Mouse (Mus musculus) embryonic facial prominence, embryonic 15.5 days (tissue): Measurements from ENCODE around the gene Mgat2. TPM values are rescaled to one million over a fixed set of nuclear protein-coding genes. Genes with fewer than 3 reads are reported as not detected.

Experiments
- ATAC-seq: fragments of 200-750 bp; cut with Nextera tagmentation; 2 replicates; pipeline ENCODE4 v1.8.0; 2017; ENCODE audit warnings: low read depth, moderate TSS enrichment; ENCODE audit not compliant: insufficient number of reproducible peaks, low FRiP score, low TSS enrichment
- H3K27ac ChIP-seq: fragments of 300-500 bp; sonication (generic); replicated peaks from 2 replicates; pipeline ENCODE4 v1.5.1; 2015; ENCODE audit warnings: mild to moderate bottlenecking, inconsistent platforms
- H3K27me3 ChIP-seq: fragments of 300-500 bp; sonication (generic); 2 replicates; pipeline ENCODE4 v1.6.1; 2015; ENCODE audit warnings: inconsistent platforms
- H3K36me3 ChIP-seq: fragments of 300-500 bp; sonication (generic); 2 replicates; pipeline ENCODE4 v1.6.1; 2015; ENCODE audit warnings: mild to moderate bottlenecking, inconsistent platforms
- H3K4me1 ChIP-seq: fragments of 300-500 bp; sonication (generic); 2 replicates; pipeline ENCODE4 v1.6.1; 2015; ENCODE audit warnings: inconsistent platforms
- H3K4me2 ChIP-seq: fragments of 300-500 bp; sonication (generic); replicated peaks from 2 replicates; pipeline ENCODE4 v1.6.1; 2015; ENCODE audit warnings: mild to moderate bottlenecking, inconsistent platforms
- H3K4me3 ChIP-seq: fragments of 300-500 bp; sonication (generic); replicated peaks from 2 replicates; pipeline ENCODE4 v1.5.1; 2015; ENCODE audit warnings: mild to moderate bottlenecking, inconsistent platforms
- H3K9ac ChIP-seq: fragments of 300-500 bp; sonication (generic); 2 replicates; pipeline ENCODE4 v1.6.1; 2015; ENCODE audit warnings: inconsistent platforms
- H3K9me3 ChIP-seq: fragments of 300-500 bp; sonication (generic); replicated peaks from 2 replicates; pipeline ENCODE4 v1.6.1; 2016; ENCODE audit warnings: inconsistent platforms
- WGBS: fragments of 180-500 bp; shearing (Covaris S2); methylation state at CpG from one replicate; pipeline ENCODE4 v1.1.7; 2015; 5-methylcytosine and 5-hydroxymethylcytosine counted together
- microRNA-seq: library from miRNA; unstranded; fragments of <30 nt; microRNA quantifications from one replicate; pipeline ENCODE4, GENCODE M21; 2016; ENCODE audit warnings: borderline number of aligned reads
- polyA plus RNA-seq: library from polyadenylated mRNA; unstranded; fragments of >200 nt; fragmentation: Nextera tagmentation; extraction: Ambion mirVana; gene quantifications from 2 replicates; pipeline ENCODE4 v1.2.1, GENCODE M21; 2015

Mgat2 gene
- polyA plus RNA-seq, 1 experiment from 2014 or later = 57.5 TPM

- Histone ChIP-seq H3K27ac (peak overlapping the region; percentile 49; the same call in 1 of the 2 replicates), H3K36me3 (peaks cover 45% of the 10 kb centered on the region), H3K4me3 (no peak overlapping the region), H3K27me3 (no peaks in the 10 kb centered on the region), H3K9ac (no peak overlapping the region), H3K9me3 (no peaks in the 10 kb centered on the region), H3K4me2 (no peak overlapping the region), H3K4me1 (no peaks in the 10 kb centered on the region)
- 84% methylated on average over 3 of the region's 3 CpGs for WGBS
- no peak for ATAC-seq
Observed at GRCm38 (mm10) chr12:69215000-69215785, 31.2 kb downstream of the Mgat2 start.

DNA sequence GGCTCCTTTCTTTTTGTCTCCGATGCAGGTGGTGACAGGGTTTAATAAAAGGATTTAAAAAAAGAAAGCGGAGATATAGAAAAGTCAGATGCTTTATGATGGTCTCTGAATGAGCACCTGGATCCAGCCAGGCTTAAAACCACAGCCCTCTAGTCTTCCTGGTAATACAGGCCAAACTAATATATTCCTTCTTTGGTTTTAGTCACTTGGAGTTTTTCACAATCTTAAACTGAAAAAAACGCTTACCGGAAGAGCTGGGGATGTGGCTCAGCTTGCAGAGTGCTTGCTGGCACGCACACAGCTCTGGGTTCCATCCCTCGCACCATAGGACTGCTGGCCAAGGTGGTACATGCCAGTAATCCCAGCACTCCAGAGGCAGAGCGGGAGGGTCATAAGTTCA, 32.6 kb downstream of the Mgat2 start:
- no peak overlapping the region for H3K27ac ChIP-seq
- no peaks in the 10 kb centered on the region for H3K9me3 ChIP-seq
- WGBS = 95% methylated on average over 7 of the region's 7 CpGs
- no peaks in the 10 kb centered on the region for H3K4me1 ChIP-seq
- H3K9ac ChIP-seq = no peak overlapping the region
- no peaks in the 10 kb centered on the region for H3K27me3 ChIP-seq
- no peak overlapping the region for H3K4me3 ChIP-seq
- ATAC-seq = no peak
- no peak overlapping the region for H3K4me2 ChIP-seq
- H3K36me3 ChIP-seq = peaks cover 56% of the 10 kb centered on the region

DNA sequence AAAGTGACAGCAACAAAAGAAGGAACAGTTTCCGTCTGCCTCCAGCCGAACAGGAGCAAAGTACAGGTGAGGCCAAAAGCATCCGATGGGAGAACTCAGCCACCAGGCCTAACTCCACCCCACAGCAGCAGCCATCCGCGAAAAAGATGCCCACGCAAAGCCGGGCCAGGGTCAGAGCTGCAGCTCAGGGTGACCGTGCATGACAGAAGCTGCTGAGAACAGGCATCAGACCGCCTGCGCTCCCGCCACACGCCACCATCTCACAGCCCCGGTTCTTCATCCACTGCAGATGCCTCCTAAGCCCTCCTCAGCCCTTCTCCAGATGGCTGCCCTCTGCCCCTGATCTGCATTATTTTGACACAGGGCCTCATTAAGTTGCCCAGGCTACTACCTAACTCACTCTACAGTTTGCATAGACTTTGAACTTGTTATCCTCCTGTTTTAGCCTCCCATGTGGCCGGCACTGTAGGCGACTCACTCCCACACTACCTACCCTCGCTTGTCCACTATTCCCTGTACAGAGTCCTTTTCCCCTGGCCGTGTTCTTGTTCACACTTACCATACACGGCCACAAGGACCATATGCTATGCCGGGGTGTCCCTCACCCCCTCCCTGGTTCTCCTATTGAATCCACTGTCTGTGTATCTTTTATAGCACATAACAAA, 36.8 kb downstream of the Mgat2 start:
- Histone ChIP-seq H3K27me3 (no peaks in the 10 kb centered on the region), H3K9ac (no peak overlapping the region), H3K4me2 (no peak overlapping the region), H3K9me3 (no peaks in the 10 kb centered on the region), H3K36me3 (peaks cover 45% of the 10 kb centered on the region), H3K4me1 (no peaks in the 10 kb centered on the region), H3K4me3 (no peak overlapping the region), H3K27ac (no peak overlapping the region)
- WGBS = 87% methylated on average over 19 of the region's 19 CpGs
- ATAC-seq = no peak

- peak within 1 kb of the TSS; percentile 77 for H3K4me3 ChIP-seq
- WGBS = under 1% methylated on average over 37 of the region's 37 CpGs
- ATAC-seq = peak; percentile 95
Observed at GRCm38 (mm10) chr12:69227776-69228466, 44.0 kb downstream of the Mgat2 start, which contains the start of gene Pole2. Gene Pole2, minus strand, starts transcription at chr12:69228195.

GRCm38 (mm10) chr12:69229251-69229650, 45.3 kb downstream of the Mgat2 start:
- ATAC-seq = no peak
- Histone ChIP-seq H3K27me3 (no peaks in the 10 kb centered on the region), H3K36me3 (peaks cover 14% of the 10 kb centered on the region), H3K27ac (no peak overlapping the region), H3K9me3 (no peaks in the 10 kb centered on the region), H3K9ac (no peak overlapping the region), H3K4me3 (no peak overlapping the region), H3K4me1 (peaks cover 8% of the 10 kb centered on the region; the same call in 1 of the 2 replicates), H3K4me2 (no peak overlapping the region)
- 61% methylated on average over 2 of the region's 2 CpGs for WGBS

More at GRCm38 (mm10) chr12:69227776-69228466, 44.0 kb downstream of the Mgat2 start, which contains the start of gene Pole2:
- H3K27ac ChIP-seq = peak within 1 kb of the TSS; percentile 94
- peaks cover 17% of the 10 kb centered on the region for H3K36me3 ChIP-seq
- no peaks in the 10 kb centered on the region for H3K27me3 ChIP-seq
- H3K4me1 ChIP-seq = peaks cover 8% of the 10 kb centered on the region; the same call in 1 of the 2 replicates
- H3K9ac ChIP-seq = peak within 1 kb of the TSS; percentile 31
- H3K4me2 ChIP-seq = peak within 1 kb of the TSS; percentile 52
- no peaks in the 10 kb centered on the region for H3K9me3 ChIP-seq

DNA sequence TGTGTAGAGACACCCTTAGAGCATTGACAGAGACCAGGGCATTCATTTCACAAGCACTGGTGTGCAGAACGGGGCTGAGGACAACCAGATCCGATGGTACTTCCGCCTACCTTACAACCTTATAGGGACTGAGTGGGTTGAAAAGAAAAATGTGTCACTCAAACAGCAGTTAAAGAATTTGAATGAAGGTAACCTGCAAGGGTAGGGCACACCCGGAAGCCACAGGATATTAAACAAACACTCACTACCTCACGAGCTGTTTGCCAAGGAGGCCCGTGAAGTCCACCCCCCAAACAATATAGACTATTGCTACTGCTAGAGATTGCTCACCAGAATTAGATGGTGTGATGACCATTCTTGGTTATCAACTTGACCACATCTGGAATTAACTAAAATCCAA, 51.8 kb downstream of the Mgat2 start:
- Histone ChIP-seq H3K4me2 (no peak overlapping the region), H3K4me3 (no peak overlapping the region), H3K4me1 (no peaks in the 10 kb centered on the region; the same call in 1 of the 2 replicates), H3K9ac (no peak overlapping the region), H3K27ac (no peak overlapping the region), H3K9me3 (no peaks in the 10 kb centered on the region), H3K27me3 (no peaks in the 10 kb centered on the region), H3K36me3 (no peaks in the 10 kb centered on the region)
- no peak for ATAC-seq
- 85% methylated on average over 6 of the region's 6 CpGs for WGBS

Small RNAs within 50 kb of the gene (microRNA-seq; reads per million reads assigned to microRNA genes)
- gene Gm47287 = not detected
- not detected for gene Gm47295

Other genes starting within 250 kb of the Mgat2 start
- 1,694 and 1,796 TPM in 2 replicates for gene Rps29, start 25.0 kb upstream of the Mgat2 start, polyA plus RNA-seq
- gene Lrr1, start 15.3 kb upstream of the Mgat2 start, polyA plus RNA-seq = 16.6 and 16.8 TPM in 2 replicates
- 529 and 569 TPM in 2 replicates for gene Rpl36al, start 74 bp upstream of the Mgat2 start, polyA plus RNA-seq
- gene Gm49383, start 12.9 kb downstream of the Mgat2 start, polyA plus RNA-seq = 24.5 and 26.0 TPM in 2 replicates
- gene Dnaaf2, start 14.3 kb downstream of the Mgat2 start, polyA plus RNA-seq = 11.0 and 14.2 TPM in 2 replicates
- 17.5 and 20.8 TPM in 2 replicates for gene Gm49384, start 20.1 kb downstream of the Mgat2 start, polyA plus RNA-seq
- 20.1 and 22.3 TPM in 2 replicates for gene Pole2, start 44.0 kb downstream of the Mgat2 start, polyA plus RNA-seq
- gene Klhdc1, start 57.0 kb downstream of the Mgat2 start, polyA plus RNA-seq = 10.2 and 11.1 TPM in 2 replicates
- 122 and 123 TPM in 2 replicates for gene Klhdc2, start 112.5 kb downstream of the Mgat2 start, polyA plus RNA-seq
- gene Nemf, start 173.0 kb downstream of the Mgat2 start, polyA plus RNA-seq = 92.5 and 95.0 TPM in 2 replicates
- 71.4 and 78.4 TPM in 2 replicates for gene Arf6, start 188.0 kb downstream of the Mgat2 start, polyA plus RNA-seq
- 2.8 and 4.0 TPM in 2 replicates for gene Gm9887, start 188.3 kb downstream of the Mgat2 start, polyA plus RNA-seq